Mouse (Mus musculus) C2C12 (cell line): ENCODE measurements around the gene Olig1. TPM values are rescaled to one million over a fixed set of nuclear protein-coding genes. Genes with fewer than 3 reads are reported as not detected.

Experiments
- H3K27me3 ChIP-seq: one replicate; pipeline ENCODE4 v1.6.1; 2011; ENCODE audit not compliant: control insufficient read depth, insufficient read depth, insufficient read length
- H3K36me3 ChIP-seq: one replicate; pipeline ENCODE4 v1.6.1; 2011; ENCODE audit not compliant: control insufficient read depth, insufficient read depth
- H3K4me3 ChIP-seq: one replicate; pipeline ENCODE4 v1.5.1; 2011; ENCODE audit warnings: mild to moderate bottlenecking, control low read depth; ENCODE audit not compliant: poor library complexity, insufficient read depth, severe bottlenecking
- H3K79me2 ChIP-seq: one replicate; pipeline ENCODE4 v1.6.1; 2011; ENCODE audit not compliant: control insufficient read depth, insufficient read depth
- H3K79me3 ChIP-seq: one replicate; pipeline ENCODE4 v1.6.1; 2011; ENCODE audit warnings: low read depth, control low read depth
- H3ac ChIP-seq: one replicate; pipeline ENCODE3; 2011; ENCODE audit warnings: low read depth; ENCODE audit not compliant: control insufficient read depth, insufficient read length
- CEBPB ChIP-seq: IDR thresholded peaks from one replicate; pipeline ENCODE4 v1.6.1; 2011; ENCODE audit warnings: low read depth, mild to moderate bottlenecking, control low read depth, moderate library complexity
- CTCF ChIP-seq: IDR thresholded peaks from one replicate; pipeline ENCODE4 v1.5.1; 2011; ENCODE audit not compliant: control insufficient read depth, insufficient read depth, insufficient read length
- FOSL1 ChIP-seq: IDR thresholded peaks from one replicate; pipeline ENCODE4 v1.8.0; 2011; ENCODE audit warnings: mild to moderate bottlenecking, low read length; ENCODE audit not compliant: poor library complexity, insufficient read depth, severe bottlenecking
- MAX ChIP-seq: IDR thresholded peaks from one replicate; pipeline ENCODE4 v1.6.1; 2011; ENCODE audit warnings: mild to moderate bottlenecking, control low read depth
- MYOD1 ChIP-seq: IDR thresholded peaks from one replicate; pipeline ENCODE4 v1.6.1; 2011; ENCODE audit warnings: low read depth; ENCODE audit not compliant: control insufficient read depth, insufficient read length
- MYOG ChIP-seq: IDR thresholded peaks from one replicate; pipeline ENCODE4 v1.6.1; 2011; ENCODE audit not compliant: control insufficient read depth, insufficient read length; ENCODE audit errors: extremely low read depth
- USF1 ChIP-seq: IDR thresholded peaks from one replicate; pipeline ENCODE4 v1.6.1; 2011; ENCODE audit warnings: low read depth, mild to moderate bottlenecking, control low read depth, moderate library complexity
- polyA plus RNA-seq: library from polyadenylated mRNA; unstranded; fragments of >200 nt; fragmentation: generic; extraction: Trizol; gene quantifications from one replicate; pipeline ENCODE4 v1.2.1, GENCODE M21; 2012; ENCODE audit warnings: missing spikeins

Gene Olig1
- polyA plus RNA-seq, 1 experiment, result not detected

- Histone ChIP-seq H3K27me3 (peaks cover 44% of the 10 kb centered on the region), H3K79me3 (no peaks in the 10 kb centered on the region), H3K79me2 (no peaks in the 10 kb centered on the region), H3K4me3 (no peak overlapping the region), H3K36me3 (no peaks in the 10 kb centered on the region), H3ac (no peak overlapping the region)
- no peak for TF ChIP-seq MAX
- TF ChIP-seq CTCF, result no peak
- TF ChIP-seq FOSL1, result no peak
- TF ChIP-seq MYOG, result no peak
- no peak for TF ChIP-seq USF1
- TF ChIP-seq CEBPB, result no peak
- TF ChIP-seq MYOD1, result no peak
These were observed 51.0 kb downstream of the Olig1 start for GRCm38 (mm10) chr16:91320608-91321007.

Other genes starting within 250 kb of the Olig1 start
- gene Paxbp1, start 225.2 kb upstream of the Olig1 start, polyA plus RNA-seq, result 6.1 TPM
- gene 4932438H23Rik, start 174.7 kb upstream of the Olig1 start, polyA plus RNA-seq, result 0.02 TPM
- not detected for gene Olig2, start 44.3 kb upstream of the Olig1 start, polyA plus RNA-seq
- gene Ifnar2, start 103.0 kb downstream of the Olig1 start, polyA plus RNA-seq, result 22.3 TPM
- not detected for gene Gm21970, start 121.9 kb downstream of the Olig1 start, polyA plus RNA-seq
- gene Il10rb, start 136.4 kb downstream of the Olig1 start, polyA plus RNA-seq, result 14.1 TPM
- 18.1 TPM for gene Ifnar1, start 215.5 kb downstream of the Olig1 start, polyA plus RNA-seq